Mouse (Mus musculus) urinary bladder, postnatal 14 days (tissue): Measurements from ENCODE around the gene Gpr107.

Source experiments
- DNase-seq: peaks from one replicate; pipeline ENCODE4 v3.0.0; 2021; ENCODE audit warnings: low spot score

Gene Gpr107

GRCm38 (mm10) chr2:31201851-31202250 lies 49.7 kb downstream of the Gpr107 start:
- no peak for DNase-seq

DNA sequence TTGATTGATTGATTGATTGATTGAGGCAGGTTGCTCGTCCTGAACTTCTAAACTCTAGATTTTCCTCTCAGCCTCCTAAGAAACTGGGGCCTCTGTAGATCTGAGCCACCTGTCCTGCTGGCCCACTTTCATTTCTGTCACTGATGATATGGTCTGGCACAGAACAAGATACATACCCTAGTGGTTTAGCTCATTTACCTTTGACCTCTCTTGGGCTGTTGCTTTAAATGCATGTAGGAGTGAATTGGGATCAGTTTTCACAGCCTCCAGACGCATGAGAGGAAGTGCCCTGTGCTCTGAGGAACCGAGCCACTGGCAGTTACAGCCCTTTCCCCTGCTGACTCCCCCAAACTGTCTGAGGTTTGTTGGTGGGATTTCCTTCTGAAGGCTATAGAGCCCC lies 50.2 kb downstream of the Gpr107 start:
- DNase-seq = no peak

- no peak for DNase-seq
Measured at GRCm38 (mm10) chr2:31202956-31203355, 50.8 kb downstream of the Gpr107 start.

- DNase-seq = no peak
Measured at GRCm38 (mm10) chr2:31204677-31205076, 52.6 kb downstream of the Gpr107 start.

DNA sequence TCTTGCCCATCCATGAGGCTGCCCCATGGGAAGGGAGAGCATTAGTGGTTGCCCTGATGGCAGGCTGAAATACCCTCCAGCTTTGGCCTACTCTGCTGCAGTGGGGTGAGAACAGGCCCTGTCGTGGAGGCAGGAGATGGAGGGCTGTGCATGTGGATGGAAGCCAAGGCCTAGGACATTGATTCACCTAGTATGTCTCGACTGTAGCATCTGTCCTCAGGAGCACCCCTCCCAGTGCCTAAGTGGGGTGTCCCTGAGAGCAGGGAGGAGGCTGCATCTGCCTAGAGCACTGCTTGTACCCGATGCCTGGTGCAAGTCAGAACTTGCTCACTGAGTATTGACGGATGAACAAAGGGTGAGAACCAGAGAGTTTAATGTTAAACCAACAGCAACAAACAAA lies 54.1 kb downstream of the Gpr107 start:
- DNase-seq = no peak

DNA sequence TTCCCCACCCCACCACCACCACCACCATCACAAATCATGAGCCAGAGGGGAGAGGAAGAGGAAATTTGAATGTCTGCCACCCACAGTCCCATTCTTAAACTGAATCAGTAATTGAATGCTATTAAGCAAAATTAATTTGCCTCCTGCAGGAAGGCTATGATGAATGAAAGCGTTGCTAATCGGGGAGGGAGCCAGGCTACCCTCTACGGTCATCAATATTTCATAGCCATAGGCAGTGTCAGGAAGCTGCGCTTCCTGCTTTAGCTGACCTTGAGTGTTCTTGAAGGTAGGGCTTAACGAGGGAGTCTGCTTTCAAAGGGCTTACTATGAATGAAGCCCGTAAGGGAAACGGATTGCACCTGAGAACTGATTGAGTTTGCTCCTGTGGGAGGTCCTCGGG lies 54.8 kb downstream of the Gpr107 start:
- no peak for DNase-seq

GRCm38 (mm10) chr2:31208544-31209142 lies 56.5 kb downstream of the Gpr107 start:
- DNase-seq = no peak

DNA sequence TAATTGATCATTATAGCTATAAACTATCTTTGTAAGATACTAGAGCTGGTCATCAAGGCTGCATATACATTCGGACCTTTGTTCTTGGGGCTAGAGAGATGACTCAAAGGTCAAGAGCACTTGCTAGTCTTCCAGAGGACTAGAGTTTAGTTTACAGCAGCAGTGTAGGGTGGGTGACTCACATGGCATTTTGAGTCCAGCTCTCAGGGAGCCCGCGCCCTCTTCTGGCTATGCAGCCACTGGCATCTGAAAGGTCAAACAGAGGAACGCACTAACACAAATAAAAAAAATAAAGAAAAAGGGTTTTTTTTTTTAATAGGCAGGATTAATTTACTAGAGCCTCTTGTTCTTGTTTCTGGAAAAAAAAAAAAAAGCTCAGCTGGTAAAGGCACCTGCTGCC lies 57.4 kb downstream of the Gpr107 start:
- peak; percentile 22 for DNase-seq

- no peak for DNase-seq
Measured at GRCm38 (mm10) chr2:31210144-31210847, 58.2 kb downstream of the Gpr107 start.

- no peak for DNase-seq
Measured at GRCm38 (mm10) chr2:31211204-31211603, 59.1 kb downstream of the Gpr107 start.

- no peak for DNase-seq
Measured at GRCm38 (mm10) chr2:31214211-31214796, 62.2 kb downstream of the Gpr107 start.

DNA sequence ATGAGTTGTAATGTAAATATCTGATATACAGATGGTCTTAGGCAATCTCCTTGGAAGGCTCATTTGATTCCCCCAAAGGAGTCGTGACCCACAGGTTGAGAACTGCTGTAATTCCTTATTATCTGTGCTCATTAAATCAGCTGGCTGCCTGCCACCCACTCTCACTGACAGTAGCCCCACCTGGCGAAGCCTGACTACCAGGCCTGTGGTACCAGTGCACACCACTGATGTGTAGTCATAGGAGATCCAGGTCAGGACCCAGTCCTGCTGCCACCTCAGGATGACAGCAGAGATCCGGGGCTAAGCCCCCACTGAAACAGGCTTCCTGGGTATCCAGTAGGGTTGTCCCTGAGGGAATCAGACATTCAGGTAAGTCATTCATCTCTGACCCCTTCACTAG lies 66.5 kb downstream of the Gpr107 start:
- DNase-seq = no peak

GRCm38 (mm10) chr2:31219470-31219869 lies 67.4 kb downstream of the Gpr107 start:
- no peak for DNase-seq

DNA sequence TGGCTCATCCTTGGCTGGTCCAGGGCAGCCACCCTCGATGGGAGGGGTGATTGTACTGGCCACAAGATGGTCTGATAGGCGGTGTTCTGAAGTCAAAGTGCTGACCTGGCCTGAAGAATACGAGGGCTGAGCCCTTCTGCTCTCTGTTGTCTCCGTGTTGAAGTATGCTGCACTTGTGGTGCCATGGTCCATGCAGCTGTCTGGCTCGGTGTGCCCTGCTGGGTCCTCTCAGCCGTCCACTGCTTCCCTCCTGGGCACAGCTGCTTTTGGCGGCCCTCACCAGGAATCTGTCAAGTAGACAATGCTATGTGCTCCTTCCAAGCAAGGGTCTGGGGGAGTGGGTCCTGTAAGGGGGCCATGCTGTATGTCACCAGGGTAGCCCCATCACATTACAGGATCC lies 68.7 kb downstream of the Gpr107 start:
- DNase-seq = no peak

- DNase-seq = no peak
Measured at GRCm38 (mm10) chr2:31221582-31221981, 69.5 kb downstream of the Gpr107 start.

DNA sequence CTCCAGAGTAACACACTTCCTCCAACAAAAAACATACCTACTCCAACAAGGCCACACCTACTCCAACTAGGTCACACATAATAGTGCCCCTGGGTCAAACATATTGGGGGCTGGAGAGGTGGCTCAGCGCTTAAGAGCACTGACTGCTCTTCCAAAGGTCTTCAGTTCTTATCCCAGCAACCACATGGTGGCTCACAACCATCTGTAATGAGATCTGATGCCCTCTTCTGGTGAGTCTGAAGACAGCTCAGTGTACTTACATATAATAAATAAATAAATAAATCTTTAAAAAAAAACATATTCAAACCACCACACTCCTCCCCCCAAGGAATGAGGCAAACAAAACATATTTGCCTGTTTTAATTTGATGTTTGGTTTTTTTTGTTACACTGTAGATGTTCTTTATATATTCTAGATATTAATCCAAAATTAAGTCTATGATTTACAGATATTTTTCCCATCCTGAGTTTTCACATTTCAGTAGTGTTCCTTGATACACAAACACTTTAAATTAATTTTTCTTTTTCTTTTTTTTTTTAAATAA lies 76.7 kb downstream of the Gpr107 start:
- no peak for DNase-seq

- DNase-seq = no peak
Measured at GRCm38 (mm10) chr2:31239203-31239696, 87.1 kb downstream of the Gpr107 start.

- no peak for DNase-seq
Measured at GRCm38 (mm10) chr2:31239833-31240232, 87.7 kb downstream of the Gpr107 start.

GRCm38 (mm10) chr2:31241639-31242038 lies 89.5 kb downstream of the Gpr107 start:
- DNase-seq = no peak

- DNase-seq = no peak
Measured at GRCm38 (mm10) chr2:31244216-31244615, 92.1 kb downstream of the Gpr107 start.

DNA sequence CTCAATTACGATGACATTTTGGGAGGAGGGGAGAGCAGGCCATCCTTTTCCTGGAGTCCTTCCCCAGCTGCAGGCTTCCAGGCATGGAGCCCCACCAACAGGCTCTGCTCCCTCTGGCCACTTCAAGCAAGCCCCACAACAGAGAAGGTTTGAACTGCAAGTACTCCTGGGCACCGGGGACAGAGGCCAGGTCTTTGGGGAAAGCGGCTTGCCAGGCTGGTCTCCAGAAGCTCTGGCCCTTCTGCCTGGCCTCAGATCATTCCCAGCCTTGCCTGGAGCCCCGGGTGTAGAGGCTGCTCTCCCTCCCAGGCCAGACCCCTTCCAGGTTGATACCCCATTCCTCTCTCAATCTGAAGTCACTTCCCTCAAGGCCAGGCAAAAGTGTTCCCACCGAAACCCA lies 92.9 kb downstream of the Gpr107 start:
- no peak for DNase-seq

DNA sequence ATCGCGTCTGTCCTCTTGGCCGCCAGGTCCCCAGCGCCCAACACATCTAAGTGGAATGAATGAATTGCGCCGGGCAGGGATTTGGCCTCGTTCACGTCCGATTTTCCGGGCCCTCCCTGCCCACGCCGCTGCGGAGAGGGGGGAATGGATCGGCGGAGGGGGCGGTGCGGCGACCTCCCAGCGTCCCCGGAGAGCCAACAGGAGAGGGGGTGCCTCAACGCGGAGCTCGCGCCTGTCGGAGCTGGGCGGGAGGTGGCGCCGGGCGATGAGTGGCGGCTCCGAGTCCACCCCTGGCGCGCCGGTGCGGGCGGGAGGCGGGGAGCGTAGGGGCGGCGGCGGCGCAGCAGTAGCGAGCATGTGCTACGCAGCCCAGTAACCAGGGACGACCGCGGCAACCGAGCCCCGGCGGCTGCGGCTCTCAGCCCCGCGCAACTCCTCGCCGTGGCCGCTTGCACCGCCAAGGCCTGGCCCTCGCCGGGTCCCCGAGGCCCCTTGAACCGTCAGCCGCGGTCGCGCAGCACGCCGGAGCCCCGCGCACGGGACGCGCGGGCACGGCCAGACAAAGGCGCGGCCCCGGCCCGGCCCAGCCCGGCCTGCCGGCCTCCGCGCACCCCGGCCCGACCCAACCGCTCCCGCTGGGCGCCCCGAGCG lies 93.5 kb downstream of the Gpr107 start, which contains the start of gene Ncs1:
TSS of gene Ncs1 (plus strand) at position 333 of the 651 bp plus-strand sequence.
- peak; percentile 69 for DNase-seq
